Mouse (Mus musculus): ENCODE measurements around the gene Mmp14.

GRCm38 (mm10) chr14:54481402-54481801, 50.0 kb downstream of the Mmp14 start:
- no peak for TF ChIP-seq CTCF (IDR thresholded peaks at IDR 0.05; ENCODE audit: low read depth, low read length)
- TF ChIP-seq TAL1 (conservative IDR thresholded peaks at IDR 0.05; ENCODE audit: low read depth, low read length), result no peak
- TF ChIP-seq GATA1 (IDR thresholded peaks at IDR 0.05; ENCODE audit: borderline replicate concordance, low read length), result no peak
- TF ChIP-seq POLR2AphosphoS5 (IDR thresholded peaks at IDR 0.05; ENCODE audit: insufficient replicate concordance, low read depth, low read length), result no peak
